Mouse (Mus musculus): ENCODE results near the gene Setd2. TPM values are rescaled to one million over a fixed set of nuclear protein-coding genes. Genes with fewer than 3 reads are reported as not detected.
A peak's percentile ranks its signal among the peaks of the same experiment; 100 is the strongest.

Setd2 gene
- polyA plus RNA-seq, 1 experiment from 2014 or later = 29.0 TPM

GRCm38 (mm10) chr9:110656249-110657221 is 124.1 kb downstream of the Setd2 start, which contains the start of gene Ccdc12:
TSS of gene Ccdc12 (plus strand) at chr9:110656503.
- peak within 1 kb of the TSS; percentile 58 for H3K4me3 ChIP-seq (replicated peaks; ENCODE audit: low read length)
- peaks cover 4% of the 10 kb centered on the region; the same call in 1 of the 2 replicates for H3K27me3 ChIP-seq (ENCODE audit: control insufficient read depth, insufficient read depth, low read length)
- peak; percentile 91 for ATAC-seq (ENCODE audit: insufficient read depth, low FRiP score)
- WGBS = under 1% methylated on average over 52 of the region's 52 CpGs
- no peaks in the 10 kb centered on the region for H3K9me3 ChIP-seq (replicated peaks; ENCODE audit: control insufficient read depth, low read length)
- H3K4me2 ChIP-seq (ENCODE audit: low read depth, low read length) = peak within 1 kb of the TSS; percentile 81
- H3K4me1 ChIP-seq (ENCODE audit: control insufficient read depth, insufficient read depth, low read length) = peaks cover 32% of the 10 kb centered on the region
- H3K36me3 ChIP-seq (ENCODE audit: control insufficient read depth, insufficient read depth, low read length) = no peaks in the 10 kb centered on the region
- H3K9ac ChIP-seq (ENCODE audit: low read length) = peak within 1 kb of the TSS; percentile 85
- H3K27ac ChIP-seq (ENCODE audit: low read length) = peak within 1 kb of the TSS; percentile 69

DNA sequence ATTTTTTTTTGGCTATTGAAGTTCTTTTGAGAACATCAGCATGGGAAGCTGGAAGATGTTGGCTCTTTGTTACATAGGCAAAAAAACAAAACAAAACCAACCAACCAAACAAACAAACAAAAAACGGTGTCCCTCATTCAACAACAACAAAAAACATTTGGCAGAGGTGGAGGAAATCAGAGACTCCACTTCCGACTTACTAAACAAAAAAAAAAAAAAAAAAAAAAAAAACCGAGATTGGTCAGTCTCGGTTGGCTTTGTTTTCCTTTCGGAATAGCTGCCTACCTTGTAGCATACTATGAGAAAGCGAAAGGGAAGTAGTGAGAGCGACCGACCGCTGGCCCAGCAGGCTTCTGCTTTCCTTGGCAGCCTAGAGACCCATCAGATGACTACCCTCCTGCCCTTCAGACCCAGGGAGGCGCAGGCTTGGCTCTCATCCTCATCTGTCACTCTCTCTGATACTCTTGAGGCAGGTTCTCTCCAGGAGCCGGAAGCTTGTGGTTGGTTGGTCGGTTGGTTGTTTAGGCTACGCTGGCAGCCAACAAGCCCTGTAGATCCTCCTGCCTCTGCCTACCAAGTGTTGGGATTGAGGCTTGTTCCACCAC is 125.2 kb downstream of the Setd2 start:
- H3K27ac ChIP-seq (ENCODE audit: low read length) = peak overlapping the region; percentile 69; the same call in 1 of the 2 replicates
- peak overlapping the region; percentile 58 for H3K4me3 ChIP-seq (replicated peaks; ENCODE audit: low read length)
- 67% methylated on average over 13 of the region's 13 CpGs for WGBS

GRCm38 (mm10) chr9:110659521-110659920 is 127.1 kb downstream of the Setd2 start:
- no peak for ATAC-seq (ENCODE audit: insufficient read depth, low FRiP score)
- Histone ChIP-seq H3K9me3 (replicated peaks; ENCODE audit: control insufficient read depth, low read length) (no peaks in the 10 kb centered on the region), H3K27ac (ENCODE audit: low read length) (no peak overlapping the region; the same call in 1 of the 2 replicates), H3K4me1 (ENCODE audit: control insufficient read depth, insufficient read depth, low read length) (peaks cover 17% of the 10 kb centered on the region), H3K27me3 (ENCODE audit: control insufficient read depth, insufficient read depth, low read length) (no peaks in the 10 kb centered on the region), H3K4me3 (replicated peaks; ENCODE audit: low read length) (no peak overlapping the region), H3K36me3 (ENCODE audit: control insufficient read depth, insufficient read depth, low read length) (no peaks in the 10 kb centered on the region), H3K4me2 (ENCODE audit: low read depth, low read length) (no peak overlapping the region), H3K9ac (ENCODE audit: low read length) (no peak overlapping the region)
- WGBS = 86% methylated on average over 12 of the region's 12 CpGs

More for the DNA sequence above, 125.2 kb downstream of the Setd2 start:
- H3K4me1 ChIP-seq (ENCODE audit: control insufficient read depth, insufficient read depth, low read length) = peaks cover 27% of the 10 kb centered on the region
- peak overlapping the region; percentile 85 for H3K9ac ChIP-seq (ENCODE audit: low read length)
- H3K36me3 ChIP-seq (ENCODE audit: control insufficient read depth, insufficient read depth, low read length) = no peaks in the 10 kb centered on the region
- peak overlapping the region; percentile 81 for H3K4me2 ChIP-seq (ENCODE audit: low read depth, low read length)
- no peak for ATAC-seq (ENCODE audit: insufficient read depth, low FRiP score)
- no peaks in the 10 kb centered on the region for H3K9me3 ChIP-seq (replicated peaks; ENCODE audit: control insufficient read depth, low read length)
- no peaks in the 10 kb centered on the region for H3K27me3 ChIP-seq (ENCODE audit: control insufficient read depth, insufficient read depth, low read length)

- WGBS = 90% methylated on average over 2 of the region's 2 CpGs
- ATAC-seq (ENCODE audit: insufficient read depth, low FRiP score) = no peak
- no peak overlapping the region for H3K4me3 ChIP-seq (replicated peaks; ENCODE audit: low read length)
- no peak overlapping the region for H3K4me2 ChIP-seq (ENCODE audit: low read depth, low read length)
- no peak overlapping the region for H3K9ac ChIP-seq (ENCODE audit: low read length)
- H3K4me1 ChIP-seq (ENCODE audit: control insufficient read depth, insufficient read depth, low read length) = peaks cover 15% of the 10 kb centered on the region
- no peaks in the 10 kb centered on the region for H3K36me3 ChIP-seq (ENCODE audit: control insufficient read depth, insufficient read depth, low read length)
- H3K27ac ChIP-seq (ENCODE audit: low read length) = no peak overlapping the region
- H3K27me3 ChIP-seq (ENCODE audit: control insufficient read depth, insufficient read depth, low read length) = no peaks in the 10 kb centered on the region
- no peaks in the 10 kb centered on the region for H3K9me3 ChIP-seq (replicated peaks; ENCODE audit: control insufficient read depth, low read length)
Observed at GRCm38 (mm10) chr9:110660208-110660607, 127.8 kb downstream of the Setd2 start.

GRCm38 (mm10) chr9:110660856-110661612 is 128.6 kb downstream of the Setd2 start:
- 61% methylated on average over 7 of the region's 7 CpGs for WGBS
- 0 out of 2 replicates have a peak, but pooled peaks have one; percentile 11 for ATAC-seq (ENCODE audit: insufficient read depth, low FRiP score)
- Histone ChIP-seq H3K27me3 (ENCODE audit: control insufficient read depth, insufficient read depth, low read length) (no peaks in the 10 kb centered on the region), H3K4me1 (ENCODE audit: control insufficient read depth, insufficient read depth, low read length) (peaks cover 15% of the 10 kb centered on the region), H3K36me3 (ENCODE audit: control insufficient read depth, insufficient read depth, low read length) (no peaks in the 10 kb centered on the region), H3K4me2 (ENCODE audit: low read depth, low read length) (no peak overlapping the region), H3K27ac (ENCODE audit: low read length) (peak overlapping the region; percentile 30; the same call in 1 of the 2 replicates), H3K9me3 (replicated peaks; ENCODE audit: control insufficient read depth, low read length) (no peaks in the 10 kb centered on the region), H3K9ac (ENCODE audit: low read length) (no peak overlapping the region), H3K4me3 (replicated peaks; ENCODE audit: low read length) (no peak overlapping the region)

- no peak for ATAC-seq (ENCODE audit: insufficient read depth, low FRiP score)
- H3K27ac ChIP-seq (ENCODE audit: low read length) = no peak overlapping the region
- 69% methylated on average over 1 of the region's 1 CpGs for WGBS
- no peaks in the 10 kb centered on the region for H3K36me3 ChIP-seq (ENCODE audit: control insufficient read depth, insufficient read depth, low read length)
- H3K9me3 ChIP-seq (replicated peaks; ENCODE audit: control insufficient read depth, low read length) = no peaks in the 10 kb centered on the region
- H3K4me1 ChIP-seq (ENCODE audit: control insufficient read depth, insufficient read depth, low read length) = peaks cover 25% of the 10 kb centered on the region
- H3K4me3 ChIP-seq (replicated peaks; ENCODE audit: low read length) = no peak overlapping the region
- H3K27me3 ChIP-seq (ENCODE audit: control insufficient read depth, insufficient read depth, low read length) = no peaks in the 10 kb centered on the region
- no peak overlapping the region for H3K4me2 ChIP-seq (ENCODE audit: low read depth, low read length)
- no peak overlapping the region for H3K9ac ChIP-seq (ENCODE audit: low read length)
Observed at GRCm38 (mm10) chr9:110662844-110663243, 130.4 kb downstream of the Setd2 start.

DNA sequence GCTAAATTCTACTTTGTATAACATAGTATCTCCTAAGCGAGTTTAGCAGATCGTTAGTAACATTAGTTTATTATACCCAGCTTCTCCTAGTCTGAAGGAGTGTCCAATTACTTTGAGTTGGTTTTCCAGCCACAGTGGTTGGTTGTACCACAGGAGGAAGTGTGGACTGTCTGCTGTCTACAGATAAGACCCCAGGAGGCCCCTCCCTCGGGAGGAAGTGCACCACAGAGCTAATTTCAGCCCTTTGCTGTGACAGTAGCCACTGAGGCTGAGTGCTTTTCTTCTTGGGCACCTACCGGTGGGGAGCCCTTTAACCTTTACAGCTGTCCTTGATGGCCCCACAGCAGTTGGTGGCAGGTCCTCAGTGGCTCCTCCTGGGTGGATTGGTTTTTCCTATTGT is 133.5 kb downstream of the Setd2 start:
- H3K9ac ChIP-seq (ENCODE audit: low read length) = peak overlapping the region; percentile 33; the same call in 1 of the 2 replicates
- H3K27me3 ChIP-seq (ENCODE audit: control insufficient read depth, insufficient read depth, low read length) = no peaks in the 10 kb centered on the region

GRCm38 (mm10) chr9:110666374-110666773 is 134.0 kb downstream of the Setd2 start:
- Histone ChIP-seq H3K27me3 (ENCODE audit: control insufficient read depth, insufficient read depth, low read length) (no peaks in the 10 kb centered on the region), H3K27ac (ENCODE audit: low read length) (peak overlapping the region; percentile 66), H3K4me2 (ENCODE audit: low read depth, low read length) (peak overlapping the region; percentile 25; the same call in 1 of the 2 replicates), H3K36me3 (ENCODE audit: control insufficient read depth, insufficient read depth, low read length) (no peaks in the 10 kb centered on the region), H3K4me1 (ENCODE audit: control insufficient read depth, insufficient read depth, low read length) (peaks cover 33% of the 10 kb centered on the region), H3K9ac (ENCODE audit: low read length) (no peak overlapping the region), H3K4me3 (replicated peaks; ENCODE audit: low read length) (no peak overlapping the region), H3K9me3 (replicated peaks; ENCODE audit: control insufficient read depth, low read length) (no peaks in the 10 kb centered on the region)
- no peak for ATAC-seq (ENCODE audit: insufficient read depth, low FRiP score)
- WGBS = 52% methylated on average over 8 of the region's 8 CpGs

More for the DNA sequence above, 133.5 kb downstream of the Setd2 start:
- ATAC-seq (ENCODE audit: insufficient read depth, low FRiP score) = peak; percentile 65; the same call in 1 of the 2 replicates
- WGBS = 22% methylated on average over 4 of the region's 4 CpGs
- H3K4me3 ChIP-seq (replicated peaks; ENCODE audit: low read length) = no peak overlapping the region
- peak overlapping the region; percentile 66 for H3K27ac ChIP-seq (ENCODE audit: low read length)
- peak overlapping the region; percentile 25; the same call in 1 of the 2 replicates for H3K4me2 ChIP-seq (ENCODE audit: low read depth, low read length)
- peaks cover 33% of the 10 kb centered on the region for H3K4me1 ChIP-seq (ENCODE audit: control insufficient read depth, insufficient read depth, low read length)
- no peaks in the 10 kb centered on the region for H3K36me3 ChIP-seq (ENCODE audit: control insufficient read depth, insufficient read depth, low read length)
- H3K9me3 ChIP-seq (replicated peaks; ENCODE audit: control insufficient read depth, low read length) = no peaks in the 10 kb centered on the region
